Mouse (Mus musculus): ENCODE data around the gene Rps6kb2. TPM values are rescaled to one million over a fixed set of nuclear protein-coding genes. Genes with fewer than 3 reads are reported as not detected.
"Not testable (repeated sequence)": the region's sequence is repeated elsewhere in the genome, so short reads cannot be mapped to it uniquely, and the experiment has no call there.

Gene Rps6kb2
- polyA plus RNA-seq, 1 experiment from 2014 or later, result 71.7 TPM

DNA sequence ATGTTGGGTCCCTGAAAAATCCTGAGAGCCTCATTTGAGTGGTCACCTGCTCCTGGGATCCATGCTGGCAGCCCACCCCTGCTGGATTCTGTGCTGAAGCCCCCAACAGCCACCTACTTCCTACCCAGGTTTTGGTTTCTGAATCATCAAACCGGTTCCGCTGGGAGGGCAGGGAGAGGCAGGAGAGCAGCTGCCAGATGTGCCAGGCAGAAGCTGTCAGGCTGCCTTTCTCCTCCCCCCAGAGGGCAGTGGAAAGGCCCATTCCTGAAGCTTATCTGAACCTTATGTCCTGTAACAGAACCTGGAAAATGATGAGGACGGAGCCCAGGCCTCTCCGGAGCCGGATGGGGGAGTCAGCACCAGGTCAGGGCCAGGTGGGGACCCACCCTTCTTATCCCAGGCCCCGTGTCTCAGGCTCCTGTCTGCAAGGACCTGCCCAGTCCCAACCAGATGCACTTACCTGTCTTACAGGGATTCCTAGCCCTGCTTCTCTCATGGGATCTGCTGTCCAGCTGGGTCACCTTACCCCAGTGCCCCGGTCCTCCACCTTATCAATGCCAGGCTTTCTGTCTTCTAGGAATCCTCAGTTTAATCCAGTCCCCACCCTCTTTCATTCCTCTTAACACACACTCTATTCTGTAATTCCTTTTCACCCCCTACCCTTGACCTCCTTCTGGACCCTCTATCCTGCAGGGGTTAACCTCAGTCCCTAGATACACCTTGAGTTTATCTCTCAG is 36.2 kb downstream of the Rps6kb2 start:
- peak overlapping the region; percentile 69 for H3K4me2 ChIP-seq (replicated peaks)
- peak overlapping the region; percentile 82 for H3K9ac ChIP-seq
- no peak overlapping the region for H3K27ac ChIP-seq
- H3K9me3 ChIP-seq, result no peaks in the 10 kb centered on the region
- peaks cover 38% of the 10 kb centered on the region for H3K36me3 ChIP-seq
- H3K27me3 ChIP-seq (replicated peaks), result no peaks in the 10 kb centered on the region
- H3K4me3 ChIP-seq, result peak overlapping the region; percentile 78
- peaks cover 14% of the 10 kb centered on the region for H3K4me1 ChIP-seq
- no peak for ATAC-seq (ENCODE audit: low FRiP score, low read depth)
- WGBS, result 62% methylated on average over 7 of the region's 7 CpGs

- Histone ChIP-seq H3K4me1 (peaks cover 14% of the 10 kb centered on the region), H3K9ac (peak within 1 kb of the TSS; percentile 82)
- WGBS, result under 1% methylated on average over 64 of the region's 64 CpGs
These were observed 37.1 kb downstream of the Rps6kb2 start, which contains the start of gene Aip for GRCm38 (mm10) chr19:4125741-4126696. Gene Aip (minus strand): TSS chr19:4125858.

GRCm38 (mm10) chr19:4125268-4125667 is 37.9 kb downstream of the Rps6kb2 start:
- H3K9me3 ChIP-seq; H3K27me3 ChIP-seq (replicated peaks); H3K27ac ChIP-seq: not testable (repeated sequence)
- peak overlapping the region; percentile 78 for H3K4me3 ChIP-seq
- peaks cover 18% of the 10 kb centered on the region for H3K4me1 ChIP-seq
- ATAC-seq (ENCODE audit: low FRiP score, low read depth), result peak; percentile 29
- peak overlapping the region; percentile 69 for H3K4me2 ChIP-seq (replicated peaks)
- H3K36me3 ChIP-seq, result peaks cover 25% of the 10 kb centered on the region
- H3K9ac ChIP-seq, result peak overlapping the region; percentile 82
- 32% methylated on average over 4 of the region's 4 CpGs for WGBS

More at GRCm38 (mm10) chr19:4125741-4126696, 37.1 kb downstream of the Rps6kb2 start, which contains the start of gene Aip:
- Histone ChIP-seq H3K36me3 (peaks cover 29% of the 10 kb centered on the region), H3K9me3 (no peaks in the 10 kb centered on the region), H3K4me3 (peak within 1 kb of the TSS; percentile 78), H3K27me3 (replicated peaks) (no peaks in the 10 kb centered on the region), H3K4me2 (replicated peaks) (peak within 1 kb of the TSS; percentile 69), H3K27ac (no peak within 1 kb of the TSS)
- ATAC-seq (ENCODE audit: low FRiP score, low read depth), result peak; percentile 93

DNA sequence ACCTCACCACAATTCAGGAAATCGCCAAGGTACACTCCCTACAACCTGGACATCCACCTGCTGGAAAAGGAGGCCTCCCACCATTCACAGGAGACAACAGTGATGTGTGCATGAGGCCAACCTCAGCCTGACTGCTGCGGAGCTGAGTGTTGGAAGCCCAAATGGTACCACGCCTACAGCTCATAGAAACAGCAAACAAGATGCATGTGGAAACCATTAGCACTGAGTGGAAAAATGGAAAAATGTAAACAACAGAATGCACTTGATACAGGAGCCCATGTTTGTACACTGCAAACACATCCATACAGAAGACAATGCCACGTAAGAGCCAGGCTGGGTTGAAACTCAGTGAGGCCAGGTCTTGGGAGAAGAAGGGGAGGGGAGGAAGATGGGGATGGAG is 38.7 kb downstream of the Rps6kb2 start:
- ATAC-seq (ENCODE audit: low FRiP score, low read depth), result no peak
- Histone ChIP-seq H3K9ac (no peak overlapping the region), H3K9me3 (no peaks in the 10 kb centered on the region), H3K4me3 (no peak overlapping the region), H3K4me1 (peaks cover 17% of the 10 kb centered on the region), H3K27me3 (replicated peaks) (no peaks in the 10 kb centered on the region), H3K4me2 (replicated peaks) (no peak overlapping the region), H3K27ac (no peak overlapping the region), H3K36me3 (peaks cover 17% of the 10 kb centered on the region)
- 83% methylated on average over 4 of the region's 4 CpGs for WGBS

DNA sequence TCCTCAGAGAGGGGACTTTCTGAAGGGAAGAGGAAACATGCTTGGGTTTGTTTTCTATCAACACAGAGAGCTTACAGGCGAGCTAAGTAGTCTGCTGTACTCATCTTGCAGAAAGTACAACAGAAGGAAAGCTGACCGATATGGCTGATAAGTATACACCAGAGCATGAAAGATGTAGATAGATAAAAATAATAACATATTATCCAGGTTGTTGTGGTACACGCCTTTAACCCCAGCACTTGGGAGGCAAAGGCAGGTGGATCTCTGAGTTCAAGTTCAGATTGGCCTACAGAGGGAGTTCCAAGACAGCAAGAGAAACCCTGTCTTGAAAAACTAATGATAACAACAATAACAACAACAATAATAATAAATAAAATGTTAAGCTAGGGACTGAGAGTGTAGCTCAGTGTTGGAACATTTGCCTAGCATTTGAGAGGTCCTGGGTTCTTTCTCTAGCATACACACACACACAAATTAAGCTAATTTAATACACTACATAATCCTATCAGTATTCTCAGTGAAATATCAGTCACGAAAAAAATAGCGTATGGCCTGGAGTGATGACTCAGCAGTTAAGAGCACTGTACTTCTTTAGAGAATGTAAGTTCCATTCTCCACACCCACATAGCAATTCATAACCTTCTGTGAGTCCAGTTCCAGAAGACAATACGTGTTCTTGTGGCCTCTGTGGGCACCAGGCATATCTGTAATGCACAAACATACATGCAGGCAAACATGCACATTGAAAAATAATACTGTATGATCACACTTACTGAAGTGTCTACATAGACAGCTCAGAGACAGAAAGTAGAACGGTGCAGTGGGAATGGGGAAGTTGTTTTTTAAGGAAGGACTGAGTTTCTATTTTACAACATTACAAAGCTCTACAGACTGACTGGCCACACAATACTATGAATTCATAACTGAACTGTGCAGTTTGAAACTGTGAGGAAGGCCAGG is 40.5 kb downstream of the Rps6kb2 start:
- no peak overlapping the region for H3K9ac ChIP-seq
- peaks cover 6% of the 10 kb centered on the region; the same call in 1 of the 2 replicates for H3K36me3 ChIP-seq
- no peak overlapping the region for H3K4me2 ChIP-seq (replicated peaks)
- no peak for ATAC-seq (ENCODE audit: low FRiP score, low read depth)
- H3K4me1 ChIP-seq, result peaks cover 14% of the 10 kb centered on the region
- WGBS, result 83% methylated on average over 7 of the region's 7 CpGs
- H3K4me3 ChIP-seq, result no peak overlapping the region
- no peaks in the 10 kb centered on the region for H3K9me3 ChIP-seq
- H3K27me3 ChIP-seq (replicated peaks), result no peaks in the 10 kb centered on the region
- no peak overlapping the region for H3K27ac ChIP-seq

- not testable (repeated sequence) for H3K9ac ChIP-seq; ATAC-seq (ENCODE audit: low FRiP score, low read depth); H3K9me3 ChIP-seq; H3K27ac ChIP-seq; H3K27me3 ChIP-seq (replicated peaks); H3K36me3 ChIP-seq; H3K4me3 ChIP-seq; H3K4me2 ChIP-seq (replicated peaks)
- WGBS, result 67% methylated on average over 6 of the region's 6 CpGs
- peaks cover 12% of the 10 kb centered on the region for H3K4me1 ChIP-seq
These were observed 41.3 kb downstream of the Rps6kb2 start for GRCm38 (mm10) chr19:4121896-4122295.

DNA sequence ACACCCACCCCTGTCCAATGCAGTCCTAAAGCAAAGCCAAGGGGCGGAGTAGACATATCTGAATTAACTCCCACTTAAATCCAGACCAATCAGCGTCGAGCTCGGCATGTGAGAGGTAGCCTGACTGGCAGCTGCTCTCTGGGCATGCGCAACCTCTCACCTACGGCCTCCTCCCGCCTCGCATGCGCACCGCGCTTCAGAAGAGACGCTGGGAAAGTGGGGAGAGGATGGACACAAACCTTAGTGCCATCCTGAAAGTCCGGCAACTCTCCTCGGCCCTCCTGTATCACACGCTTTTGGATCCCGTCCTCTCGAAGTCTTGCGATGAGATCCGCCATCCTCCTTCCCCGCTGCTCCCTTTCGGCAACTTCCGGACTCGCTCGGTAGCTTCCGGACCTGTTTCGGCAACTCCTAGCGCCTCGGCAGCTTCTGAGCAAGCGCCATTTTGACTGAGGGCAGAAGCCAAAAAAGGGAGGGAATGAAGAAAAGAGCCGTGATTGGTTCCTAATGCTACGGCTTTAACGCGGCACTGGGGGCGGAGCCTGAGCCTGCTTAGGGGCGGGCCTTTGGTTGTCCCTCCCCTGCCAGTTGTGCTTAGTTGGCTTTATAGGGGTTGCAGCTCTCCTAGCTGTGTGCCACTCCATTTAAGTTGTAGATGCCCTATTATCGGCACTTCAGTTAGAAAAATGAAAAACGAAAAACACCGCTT is 41.9 kb downstream of the Rps6kb2 start:
- peak overlapping the region; percentile 52 for H3K4me2 ChIP-seq (replicated peaks)
- H3K36me3 ChIP-seq, result peaks cover 15% of the 10 kb centered on the region
- H3K4me3 ChIP-seq, result peak overlapping the region; percentile 40
- no peak overlapping the region for H3K27ac ChIP-seq
- WGBS, result 3% methylated on average over 38 of the region's 38 CpGs
- no peaks in the 10 kb centered on the region for H3K9me3 ChIP-seq
- peak overlapping the region; percentile 44; the same call in 1 of the 2 replicates for H3K9ac ChIP-seq
- H3K4me1 ChIP-seq, result peaks cover 5% of the 10 kb centered on the region; the same call in 1 of the 2 replicates
- ATAC-seq (ENCODE audit: low FRiP score, low read depth), result peak; percentile 75
- H3K27me3 ChIP-seq (replicated peaks), result no peaks in the 10 kb centered on the region

DNA sequence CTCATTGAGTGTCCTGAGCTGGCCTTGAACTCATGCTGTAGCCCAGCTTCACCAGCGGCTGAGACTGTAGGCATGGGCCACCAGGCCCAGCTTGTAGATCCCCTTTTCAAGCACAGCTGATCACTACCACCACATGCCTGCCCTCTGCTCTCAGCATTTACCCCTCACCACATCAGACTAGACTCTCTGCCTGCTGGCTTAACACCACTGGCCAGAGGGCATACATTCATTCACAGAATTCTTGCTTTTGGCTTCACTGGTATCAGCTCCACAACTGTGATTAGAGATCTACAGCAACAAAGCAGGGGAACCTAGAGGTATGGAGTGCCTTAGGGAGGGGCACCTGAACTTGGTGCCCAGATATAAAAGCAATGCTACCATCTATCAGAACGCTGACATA is 42.7 kb downstream of the Rps6kb2 start:
- Histone ChIP-seq H3K4me2 (replicated peaks) (peak overlapping the region; percentile 52), H3K9ac (no peak overlapping the region), H3K9me3 (no peaks in the 10 kb centered on the region), H3K27me3 (replicated peaks) (no peaks in the 10 kb centered on the region), H3K36me3 (peaks cover 22% of the 10 kb centered on the region), H3K4me3 (no peak overlapping the region), H3K4me1 (peaks cover 5% of the 10 kb centered on the region; the same call in 1 of the 2 replicates), H3K27ac (no peak overlapping the region)
- 94% methylated on average over 2 of the region's 2 CpGs for WGBS
- ATAC-seq (ENCODE audit: low FRiP score, low read depth), result no peak

DNA sequence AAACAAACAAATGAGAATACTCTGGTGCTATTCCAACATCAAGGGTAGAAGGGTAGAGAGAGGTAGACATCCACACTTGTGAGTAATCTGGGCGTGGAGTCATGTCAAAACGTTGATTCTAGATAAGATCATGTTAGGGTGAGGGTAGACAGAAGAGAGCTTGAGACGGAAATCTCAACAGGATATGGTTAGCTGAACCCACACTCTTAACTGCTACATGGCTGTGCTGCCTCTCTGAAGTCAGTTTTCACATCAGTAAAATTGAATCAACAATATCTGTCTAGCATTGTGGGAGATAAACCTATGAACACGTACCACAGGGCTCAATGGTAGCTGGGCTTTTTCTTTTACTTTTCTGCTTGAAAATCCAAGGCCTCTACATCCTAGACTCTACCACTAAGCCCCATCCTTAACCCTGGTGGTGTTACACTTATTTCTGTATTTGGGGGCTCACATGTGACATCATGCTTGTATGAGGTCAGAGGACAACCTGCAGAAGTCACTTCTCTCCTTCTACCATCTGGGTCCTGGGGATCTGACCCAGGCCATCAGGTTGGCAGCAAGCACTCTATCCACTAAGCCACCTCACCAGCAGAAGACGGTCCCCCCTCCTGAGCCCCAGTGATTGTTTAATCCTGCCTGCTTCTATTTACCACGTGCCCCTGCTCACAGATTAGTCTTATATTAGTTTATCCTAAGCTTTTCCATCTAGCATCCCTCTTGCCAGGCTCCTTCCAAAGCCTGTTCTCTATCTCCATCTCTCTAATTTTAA is 43.3 kb downstream of the Rps6kb2 start:
- Histone ChIP-seq H3K27me3 (replicated peaks) (no peaks in the 10 kb centered on the region), H3K27ac (no peak overlapping the region), H3K9ac (no peak overlapping the region), H3K4me3 (no peak overlapping the region), H3K4me2 (replicated peaks) (peak overlapping the region; percentile 52), H3K4me1 (peaks cover 5% of the 10 kb centered on the region; the same call in 1 of the 2 replicates), H3K36me3 (peaks cover 28% of the 10 kb centered on the region), H3K9me3 (no peaks in the 10 kb centered on the region)
- 94% methylated on average over 6 of the region's 6 CpGs for WGBS
- ATAC-seq (ENCODE audit: low FRiP score, low read depth), result no peak

GRCm38 (mm10) chr19:4118350-4118749 is 44.8 kb downstream of the Rps6kb2 start:
- H3K27ac ChIP-seq, result no peak overlapping the region
- 94% methylated on average over 2 of the region's 2 CpGs for WGBS
- no peak overlapping the region for H3K4me2 ChIP-seq (replicated peaks)
- H3K9ac ChIP-seq, result no peak overlapping the region
- no peak overlapping the region for H3K4me3 ChIP-seq
- no peaks in the 10 kb centered on the region for H3K9me3 ChIP-seq
- peaks cover 43% of the 10 kb centered on the region for H3K36me3 ChIP-seq
- ATAC-seq (ENCODE audit: low FRiP score, low read depth), result no peak
- no peaks in the 10 kb centered on the region for H3K27me3 ChIP-seq (replicated peaks)
- peaks cover 5% of the 10 kb centered on the region; the same call in 1 of the 2 replicates for H3K4me1 ChIP-seq

All from neural tube, embryonic 12.5 days (tissue).